Mouse (Mus musculus) T-helper 2 cell (primary cell): ENCODE data around the gene Dennd6b.

Source experiments
- in situ Hi-C: fragments of 300-600 bp; cut with MboI, MseI; formaldehyde crosslinking; loops from one replicate; pipeline ENCODE4 v1.15.1; 2025; ENCODE audit warnings: high pct_unique_total_duplicates

Dennd6b gene

DNA sequence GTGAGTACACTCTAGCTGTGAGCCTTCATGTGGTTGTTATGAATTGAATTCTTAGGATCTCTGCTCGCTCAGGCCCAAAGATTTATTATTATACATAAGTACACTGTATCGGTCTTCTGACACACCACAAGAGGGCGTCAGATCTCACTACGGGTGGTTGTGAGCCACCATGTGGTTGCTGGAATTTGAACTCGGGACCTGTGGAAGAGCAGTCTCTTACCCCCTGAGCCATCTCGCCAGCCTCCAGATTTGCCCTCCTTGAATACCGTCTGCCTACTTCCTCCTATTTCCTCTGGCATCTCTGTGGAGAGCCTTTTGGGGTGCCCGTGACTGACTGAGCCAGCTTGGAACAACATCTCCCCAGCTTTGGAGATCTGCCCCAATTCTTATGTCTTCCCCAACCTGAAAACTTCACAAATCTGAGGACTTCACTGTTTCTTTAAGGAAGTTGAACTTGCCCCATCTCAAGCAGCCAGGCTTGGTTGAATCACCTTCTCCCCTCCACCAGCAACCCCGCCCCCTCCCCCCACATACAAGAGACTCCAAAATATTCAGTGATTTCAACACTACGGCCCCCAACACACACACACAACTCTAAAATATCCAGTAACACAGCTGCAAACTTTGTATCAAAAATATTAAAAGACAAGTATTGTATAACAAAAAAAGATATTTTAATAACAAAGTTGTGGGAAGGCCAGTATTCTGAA lies 14.6 kb downstream of the Dennd6b start:
- in situ Hi-C loops = no loop called here

DNA sequence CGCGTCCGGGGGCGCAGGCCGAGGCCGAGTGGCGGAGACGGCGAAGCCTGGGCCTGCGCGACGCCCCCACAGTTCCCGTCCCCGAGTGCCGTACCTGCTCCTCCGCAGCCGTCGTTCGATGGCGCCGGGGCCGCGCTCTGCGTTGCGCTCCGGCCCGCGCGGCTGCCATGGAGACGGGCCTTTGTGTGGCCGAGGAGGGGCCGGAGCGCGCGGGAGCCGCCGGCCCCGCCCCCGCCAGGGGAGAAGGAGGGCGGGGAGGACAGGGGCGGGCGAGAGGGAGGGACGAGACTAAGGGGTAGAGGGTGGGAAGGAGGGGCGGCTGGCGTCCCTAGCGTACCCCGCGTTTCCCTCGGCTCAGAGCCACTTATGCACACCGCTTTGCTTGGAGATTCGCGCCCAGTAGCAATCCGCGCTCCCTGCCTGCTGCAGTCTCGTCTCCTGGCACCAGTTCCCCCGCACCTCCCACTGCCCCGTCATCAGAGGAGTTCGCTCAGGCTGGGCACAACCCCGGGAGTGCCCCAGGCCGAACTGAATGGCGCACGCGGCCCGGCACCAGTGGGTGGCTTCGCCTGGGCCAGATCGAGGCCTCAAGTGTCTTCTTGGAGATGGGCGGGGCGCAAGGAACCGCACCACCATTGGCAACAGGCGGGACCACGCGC lies 15.6 kb downstream of the Dennd6b start, which contains the start of gene Plxnb2:
Gene Plxnb2 (minus strand): TSS at position 218 of the 659 bp plus-strand sequence.
- in situ Hi-C loops = no loop called here

GRCm38 (mm10) chr15:89180081-89180541 lies 16.2 kb downstream of the Dennd6b start:
- in situ Hi-C loops = no loop called here

GRCm38 (mm10) chr15:89179630-89179964 lies 16.7 kb downstream of the Dennd6b start:
- in situ Hi-C loops = no loop called here

DNA sequence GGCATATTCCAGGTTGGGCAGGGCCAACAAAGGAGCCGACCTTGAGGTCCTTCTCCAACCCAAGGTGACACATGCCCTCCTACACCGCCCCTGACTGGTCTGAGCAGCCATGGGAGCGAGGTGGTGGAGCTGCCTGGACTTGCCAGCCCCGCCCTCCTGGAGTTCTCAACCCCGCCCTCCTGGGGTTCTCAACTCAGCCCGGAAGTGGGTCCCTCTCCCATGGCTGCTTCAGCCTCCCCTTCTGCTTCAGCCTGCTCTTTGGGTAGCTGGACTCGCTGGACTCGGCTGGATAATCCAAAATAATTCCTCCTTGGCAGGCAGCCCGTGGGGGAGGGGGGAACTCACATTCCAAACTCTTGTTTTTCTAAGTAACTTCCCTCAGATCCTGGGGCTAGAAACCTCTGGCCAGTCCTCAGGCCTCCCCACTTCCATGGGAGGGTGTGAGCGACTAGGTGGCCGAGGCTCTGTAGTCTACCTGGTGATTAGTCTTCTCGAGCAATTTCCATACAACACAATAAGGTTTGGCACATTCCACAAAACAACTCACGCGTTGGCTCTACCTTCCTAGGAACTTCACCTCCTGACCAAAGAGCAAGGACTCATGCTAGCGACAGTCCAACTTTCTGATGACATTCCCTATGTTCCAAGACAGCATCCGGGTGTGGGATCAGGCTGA lies 17.2 kb downstream of the Dennd6b start:
- in situ Hi-C loops = no loop called here

DNA sequence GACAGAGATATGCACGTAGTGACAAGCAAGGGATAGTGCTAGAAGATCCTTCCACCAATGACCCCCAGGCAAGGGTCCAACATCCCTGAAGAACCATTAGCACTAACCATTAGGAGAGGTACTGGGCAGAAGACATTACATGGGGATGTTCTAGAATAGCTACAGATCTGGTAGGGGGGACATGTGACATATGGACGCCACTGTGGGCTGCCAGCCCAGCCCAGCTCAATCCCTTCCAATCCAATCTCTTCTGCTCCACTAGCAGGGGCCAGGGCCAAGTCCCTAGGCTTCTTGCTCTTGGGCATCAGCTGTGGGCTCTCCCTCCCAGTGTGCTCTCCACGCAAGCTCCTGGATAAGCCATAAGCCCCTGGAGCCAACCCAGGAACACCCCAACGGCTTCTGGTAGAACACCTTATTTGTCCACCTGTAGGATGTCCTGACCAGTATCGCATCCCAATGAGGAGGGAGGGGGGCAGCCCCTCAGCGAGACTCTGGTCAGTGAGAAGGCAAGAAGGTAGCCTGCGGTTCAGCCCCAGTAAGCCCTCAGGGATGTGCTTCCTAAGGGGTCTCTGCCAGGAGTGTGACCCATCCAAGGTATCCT lies 17.9 kb downstream of the Dennd6b start:
- in situ Hi-C loops = no loop called here

GRCm38 (mm10) chr15:89177576-89178259 lies 18.6 kb downstream of the Dennd6b start:
- in situ Hi-C loops = no loop called here

GRCm38 (mm10) chr15:89177121-89177520 lies 19.2 kb downstream of the Dennd6b start:
- in situ Hi-C loops = no loop called here

- in situ Hi-C loops = no loop called here
Measured at GRCm38 (mm10) chr15:89175411-89176155, 20.7 kb downstream of the Dennd6b start.

GRCm38 (mm10) chr15:89174889-89175339 lies 21.4 kb downstream of the Dennd6b start:
- in situ Hi-C loops = loop anchor here (25.0 kb wide), 1 partner anchor 812 kb away; no protein-coding TSS in a partner anchor

DNA sequence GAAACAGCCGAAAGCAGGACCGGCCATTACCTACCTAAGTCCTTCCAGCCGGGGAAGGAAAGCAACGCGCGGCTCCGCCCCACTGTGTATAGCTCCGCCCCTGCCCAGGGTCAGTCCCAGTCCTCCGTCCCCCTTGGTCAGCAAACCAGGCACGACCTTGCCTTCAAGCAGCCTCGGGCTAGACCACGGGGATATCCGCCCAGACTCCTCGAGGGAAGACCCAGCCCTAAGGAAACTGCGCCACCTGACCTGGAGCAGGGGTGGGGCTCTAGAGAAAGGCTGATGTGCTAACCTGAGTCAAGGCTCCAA lies 22.4 kb downstream of the Dennd6b start:
- in situ Hi-C loops = loop anchor here (25.0 kb wide), 1 partner anchor 813 kb away; no protein-coding TSS in a partner anchor

DNA sequence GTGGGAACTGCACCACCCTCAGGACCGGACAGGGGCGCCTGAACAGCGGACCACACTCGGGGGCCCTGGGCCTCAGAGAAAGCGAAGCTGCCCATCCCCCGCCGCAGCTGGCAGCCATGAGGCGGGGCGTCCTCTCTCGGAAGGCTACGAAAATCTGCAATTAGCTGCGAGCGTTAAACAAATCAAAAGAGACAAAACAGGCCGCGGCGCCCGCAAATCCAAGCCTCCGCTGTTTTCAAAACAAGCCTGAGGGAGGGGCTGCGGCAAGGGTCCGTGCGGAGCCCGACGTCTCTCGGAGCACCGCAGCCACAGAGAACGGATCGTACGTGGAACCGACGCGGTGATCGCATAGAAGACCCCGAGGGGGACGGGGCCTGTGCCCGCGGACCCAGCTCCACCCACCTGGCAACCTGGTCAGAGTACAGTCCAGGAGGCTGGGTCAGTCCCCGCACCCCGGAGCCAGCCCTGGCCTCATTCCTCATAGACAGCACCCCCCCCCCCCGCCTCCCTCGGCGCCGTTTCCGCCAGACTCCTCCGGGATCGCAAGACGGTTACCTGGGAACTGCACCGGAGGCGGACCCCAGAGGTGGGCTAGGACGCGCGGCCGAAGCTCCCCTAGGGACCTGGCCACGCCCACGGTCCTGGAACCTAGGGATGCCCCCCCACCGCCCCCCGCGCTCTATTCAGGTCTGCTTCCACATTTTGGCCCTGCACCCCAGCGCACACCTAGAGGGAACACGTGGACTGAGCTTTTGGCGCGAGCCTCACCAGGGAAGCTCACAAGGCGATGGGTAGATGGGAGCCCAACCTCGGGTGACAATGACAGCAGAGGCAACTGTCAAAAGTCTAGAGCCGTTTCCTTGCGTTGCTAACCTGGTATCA lies 23.0 kb downstream of the Dennd6b start:
- in situ Hi-C loops = loop anchor here (25.0 kb wide), 1 partner anchor 814 kb away; no protein-coding TSS in a partner anchor

GRCm38 (mm10) chr15:89172276-89172935 lies 23.9 kb downstream of the Dennd6b start:
- in situ Hi-C loops = loop anchor here (25.0 kb wide), 1 partner anchor 815 kb away; no protein-coding TSS in a partner anchor

GRCm38 (mm10) chr15:89171526-89172051 lies 24.7 kb downstream of the Dennd6b start:
- in situ Hi-C loops = loop anchor here (25.0 kb wide), 1 partner anchor 816 kb away; no protein-coding TSS in a partner anchor

- in situ Hi-C loops = loop anchor here (25.0 kb wide), 1 partner anchor 817 kb away; no protein-coding TSS in a partner anchor
Measured at GRCm38 (mm10) chr15:89170102-89170501, 26.2 kb downstream of the Dennd6b start.

DNA sequence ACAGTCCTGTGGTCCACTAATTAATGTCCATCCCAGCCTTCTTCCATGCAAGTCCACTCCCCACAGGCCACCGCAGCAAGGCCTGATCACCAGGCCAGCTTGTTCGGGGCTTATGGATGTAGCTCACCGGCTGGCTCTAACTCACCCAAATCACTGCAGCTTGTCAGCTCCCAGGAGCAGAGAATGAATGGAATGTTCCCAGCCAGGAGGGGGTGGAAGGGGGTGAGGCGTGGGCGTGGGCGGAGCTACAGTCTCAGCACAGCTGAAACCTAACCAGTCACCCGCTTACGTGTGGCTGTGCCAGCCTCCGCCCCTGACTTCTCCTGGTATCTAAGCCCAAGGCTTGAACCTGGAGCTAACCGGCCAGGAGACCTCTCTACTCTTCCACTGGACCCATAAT lies 26.9 kb downstream of the Dennd6b start:
- in situ Hi-C loops = loop anchor here (25.0 kb wide), 1 partner anchor 818 kb away; no protein-coding TSS in a partner anchor

GRCm38 (mm10) chr15:89168922-89169321 lies 27.4 kb downstream of the Dennd6b start:
- in situ Hi-C loops = loop anchor here (25.0 kb wide), 1 partner anchor 818 kb away; no protein-coding TSS in a partner anchor

- in situ Hi-C loops = loop anchor here (25.0 kb wide), 1 partner anchor 822 kb away; no protein-coding TSS in a partner anchor
Measured at GRCm38 (mm10) chr15:89165478-89165877, 30.8 kb downstream of the Dennd6b start.
